Comparison of ENCODE assay signal across 21 mouse cellular contexts in genomic region chr14:79986831-79987230, GRCm38 (mm10). TPM values are rescaled to one million over a fixed set of nuclear protein-coding genes. Genes with fewer than 3 reads are reported as not detected.
DNase-seq lines count a peak whose midpoint lies in the region; ATAC-seq and TF ChIP-seq lines count a peak whose summit lies in the region.
"Had no signal": no experiment of that assay in that cellular context is flagged by ENCODE, and none has a peak within 500 bp of the region (broad histone marks: within the 10 kb centered on the region; RNA-seq: fewer than 3 reads in every experiment).

No protein-coding gene starts in this region.

- no peak overlapping the region for H3K4me2 ChIP-seq in heart, embryonic 11.5 days
- H3K4me2 ChIP-seq in midbrain, embryonic 11.5 days = no peak overlapping the region
- no peak overlapping the region for H3K4me2 ChIP-seq in midbrain, embryonic 15.5 days
- H3K4me2 ChIP-seq: embryonic facial prominence, embryonic 12.5 days; forebrain, embryonic 15.5 days had no signal

- DNase-seq in heart, adult 2 months = no peak
- DNase-seq in kidney, postnatal 14 days = peak; percentile 29
- no peak for DNase-seq in kidney, adult 11 months
- DNase-seq in midbrain, embryonic 11.5 days (ENCODE audit: low spot score, missing footprints) = no peak
- no peak for DNase-seq in left cerebral cortex, adult 8-10 months (ENCODE audit: low spot score in 2 of 2)
- DNase-seq: adrenal gland, postnatal 10 days; cerebellum, adult 9-11 months; gastrocnemius, postnatal 14 days; heart, postnatal 10 days; right cerebral cortex, postnatal 14 days; thymus, postnatal 14 days had no signal

- no peak overlapping the region for H3K27ac ChIP-seq in heart, embryonic 11.5 days (ENCODE audit: low read depth, low read length)
- no peak overlapping the region for H3K27ac ChIP-seq in heart, adult 2 months
- no peak overlapping the region for H3K27ac ChIP-seq in midbrain, embryonic 11.5 days (ENCODE audit: low read depth, low read length)
- H3K27ac ChIP-seq in midbrain, embryonic 15.5 days = no peak overlapping the region
- H3K27ac ChIP-seq: embryonic facial prominence, embryonic 12.5 days; forebrain, embryonic 15.5 days; heart, embryonic 10.5 days had no signal

- no peak overlapping the region for H3K9ac ChIP-seq in heart, embryonic 11.5 days (ENCODE audit: low read depth, low read length)
- H3K9ac ChIP-seq in heart, adult 2 months (ENCODE audit: low read depth, low read length) = no peak overlapping the region
- no peak overlapping the region for H3K9ac ChIP-seq in midbrain, embryonic 11.5 days (ENCODE audit: low read length)
- H3K9ac ChIP-seq in midbrain, embryonic 15.5 days = no peak overlapping the region
- H3K9ac ChIP-seq: embryonic facial prominence, embryonic 12.5 days; forebrain, embryonic 15.5 days had no signal

- no peaks in the 10 kb centered on the region for H3K9me3 ChIP-seq in heart, embryonic 11.5 days (replicated peaks; ENCODE audit: control insufficient read depth, low read length)
- no peaks in the 10 kb centered on the region for H3K9me3 ChIP-seq in midbrain, embryonic 11.5 days (ENCODE audit: control insufficient read depth, low read length)
- no peaks in the 10 kb centered on the region for H3K9me3 ChIP-seq in midbrain, embryonic 15.5 days
- H3K9me3 ChIP-seq: embryonic facial prominence, embryonic 12.5 days; forebrain, embryonic 15.5 days; heart, embryonic 10.5 days had no signal

- H3K27me3 ChIP-seq in heart, embryonic 11.5 days (ENCODE audit: control insufficient read depth, insufficient read depth, low read length) = no peaks in the 10 kb centered on the region
- no peaks in the 10 kb centered on the region for H3K27me3 ChIP-seq in heart, adult 2 months (ENCODE audit: control insufficient read depth, insufficient read depth, low read length)
- no peaks in the 10 kb centered on the region for H3K27me3 ChIP-seq in midbrain, embryonic 11.5 days (ENCODE audit: control insufficient read depth, insufficient read depth, low read length)
- H3K27me3 ChIP-seq in midbrain, embryonic 15.5 days (replicated peaks) = no peaks in the 10 kb centered on the region
- H3K27me3 ChIP-seq: embryonic facial prominence, embryonic 12.5 days; forebrain, embryonic 15.5 days; megakaryocyte, embryonic 14.5 days had no signal

- H3K79me2 ChIP-seq in heart, adult 2 months (replicated peaks; ENCODE audit: control insufficient read depth, insufficient read depth, low read length) = no peaks in the 10 kb centered on the region

- no peak for TF ChIP-seq CTCF in heart, adult 2 months (IDR thresholded peaks at IDR 0.05)

- ATAC-seq in heart, embryonic 11.5 days (replicated peaks; ENCODE audit: insufficient number of reproducible peaks, low FRiP score, low TSS enrichment) = 0 out of 2 replicates have a peak, but pooled peaks have one; percentile 55
- peak; percentile 75; the same call in 1 of the 2 replicates for ATAC-seq in midbrain, embryonic 11.5 days (ENCODE audit: low FRiP score)
- no peak for ATAC-seq in midbrain, embryonic 15.5 days (replicated peaks)
- ATAC-seq: activated CD4-positive, CD25-positive, alpha-beta regulatory T cell, adult 4 months; forebrain, embryonic 15.5 days; midbrain, embryonic 16.5 days had no signal

- TF ChIP-seq POLR2A in heart, adult 2 months (IDR thresholded peaks at IDR 0.05; ENCODE audit: insufficient read depth, low read depth, low read length) = no peak

- 56% methylated on average over 8 of the region's 8 CpGs for WGBS in heart, embryonic 11.5 days (ENCODE audit: insufficient replicate concordance)
- WGBS in heart, adult 2 months = 41% methylated on average over 8 of the region's 8 CpGs
- WGBS in midbrain, embryonic 11.5 days = 71% methylated on average over 8 of the region's 8 CpGs
- WGBS in midbrain, embryonic 15.5 days = 57% methylated on average over 8 of the region's 8 CpGs

- no peak overlapping the region for H3K4me3 ChIP-seq in heart, embryonic 11.5 days (ENCODE audit: low read depth, low read length)
- no peak overlapping the region for H3K4me3 ChIP-seq in heart, adult 2 months
- no peak overlapping the region for H3K4me3 ChIP-seq in midbrain, embryonic 11.5 days (ENCODE audit: low read depth, low read length)
- no peak overlapping the region for H3K4me3 ChIP-seq in midbrain, embryonic 15.5 days
- H3K4me3 ChIP-seq: embryonic facial prominence, embryonic 12.5 days; forebrain, embryonic 15.5 days; heart, embryonic 10.5 days; megakaryocyte, embryonic 14.5 days had no signal

- intact Hi-C loops in heart, adult 2 months (cut with DNase I) = no loop called here

- H3K36me3 ChIP-seq in heart, embryonic 11.5 days (ENCODE audit: control insufficient read depth, insufficient read depth, low read length) = no peaks in the 10 kb centered on the region
- H3K36me3 ChIP-seq in heart, adult 2 months (ENCODE audit: control insufficient read depth, insufficient read depth, low read length) = no peaks in the 10 kb centered on the region
- H3K36me3 ChIP-seq in midbrain, embryonic 11.5 days (ENCODE audit: control insufficient read depth, insufficient read depth, low read length) = no peaks in the 10 kb centered on the region
- H3K36me3 ChIP-seq in midbrain, embryonic 15.5 days (replicated peaks) = no peaks in the 10 kb centered on the region
- H3K36me3 ChIP-seq: embryonic facial prominence, embryonic 12.5 days; forebrain, embryonic 15.5 days; G1E; heart, embryonic 10.5 days had no signal

- no peak for TF ChIP-seq EP300 in heart, adult 2 months (IDR thresholded peaks at IDR 0.05; ENCODE audit: insufficient read depth, low read depth, low read length)

- no peaks in the 10 kb centered on the region for H3K4me1 ChIP-seq in heart, embryonic 11.5 days (ENCODE audit: control insufficient read depth, insufficient read depth, low read length)
- H3K4me1 ChIP-seq in heart, adult 2 months (ENCODE audit: control insufficient read depth, insufficient read depth, low read length) = no peaks in the 10 kb centered on the region
- no peaks in the 10 kb centered on the region for H3K4me1 ChIP-seq in midbrain, embryonic 11.5 days (ENCODE audit: control insufficient read depth, insufficient read depth, low read length)
- H3K4me1 ChIP-seq in midbrain, embryonic 15.5 days = no peaks in the 10 kb centered on the region
- H3K4me1 ChIP-seq: embryonic facial prominence, embryonic 12.5 days; forebrain, embryonic 15.5 days; heart, embryonic 10.5 days; megakaryocyte, embryonic 14.5 days had no signal

RNA-seq across cellular contexts. Expression of gene Olfm4, which starts 3.0 kb away (rescaled TPM):
- 0.15 and 0.33 TPM in 2 replicates for polyA plus RNA-seq in heart, embryonic 11.5 days (2014; fragmentation: Nextera tagmentation; extraction: Ambion mirVana)
- total RNA-seq in heart, adult 2 months (2021) = not detected
- polyA plus RNA-seq in heart, adult 2 months (2012; rRNA removed) = not detected in 2 replicates
- 0.33 and 0.46 TPM in 2 replicates for polyA plus RNA-seq in midbrain, embryonic 11.5 days (2014; fragmentation: Nextera tagmentation; extraction: Ambion mirVana)
- 0.87 and 1.2 TPM in 2 replicates for polyA plus RNA-seq in midbrain, embryonic 15.5 days (2015; fragmentation: Nextera tagmentation; extraction: Ambion mirVana)
- total RNA-seq in left cerebral cortex, adult 8-10 months (2022) = 1 to 10 TPM in 1 of 4 experiments, under 1 TPM in 3; 0.39 to 1.2 (median 0.78) TPM
- total RNA-seq: gastrocnemius, postnatal 14 days had no signal
- polyA plus RNA-seq: activated CD4-positive, CD25-positive, alpha-beta regulatory T cell, adult 4 months; G1E; testis, adult 2 months had no signal
